Mouse (Mus musculus): ENCODE results near the gene Tns1. TPM values are rescaled to one million over a fixed set of nuclear protein-coding genes. Genes with fewer than 3 reads are reported as not detected.

Tns1 gene
- polyA plus RNA-seq, 1 experiment = 15.1 TPM

GRCm38 (mm10) chr1:73993901-73994426, 130.3 kb downstream of the Tns1 start:
- no peak for TF ChIP-seq CTCF (IDR thresholded peaks at IDR 0.05; ENCODE audit: borderline replicate concordance, extremely low read depth, insufficient read depth, insufficient read length)
- TF ChIP-seq POLR2A (IDR thresholded peaks at IDR 0.05; ENCODE audit: borderline replicate concordance, extremely low read depth, insufficient read depth, insufficient read length, poor library complexity, severe bottlenecking) = no peak
- DNase-seq (ENCODE audit: low read depth) = no peak

- DNase-seq (ENCODE audit: low read depth) = no peak
- no peak for TF ChIP-seq CTCF (IDR thresholded peaks at IDR 0.05; ENCODE audit: borderline replicate concordance, extremely low read depth, insufficient read depth, insufficient read length)
- TF ChIP-seq POLR2A (IDR thresholded peaks at IDR 0.05; ENCODE audit: borderline replicate concordance, extremely low read depth, insufficient read depth, insufficient read length, poor library complexity, severe bottlenecking) = no peak
These were observed 131.0 kb downstream of the Tns1 start for GRCm38 (mm10) chr1:73993279-73993678.

GRCm38 (mm10) chr1:73992201-73992938, 131.9 kb downstream of the Tns1 start:
- DNase-seq (ENCODE audit: low read depth) = no peak

GRCm38 (mm10) chr1:73991226-73991625, 133.0 kb downstream of the Tns1 start:
- DNase-seq (ENCODE audit: low read depth) = no peak

More at GRCm38 (mm10) chr1:73992201-73992938, 131.9 kb downstream of the Tns1 start:
- TF ChIP-seq CTCF (IDR thresholded peaks at IDR 0.05; ENCODE audit: borderline replicate concordance, extremely low read depth, insufficient read depth, insufficient read length) = no peak

GRCm38 (mm10) chr1:73990024-73990423, 134.2 kb downstream of the Tns1 start:
- TF ChIP-seq POLR2A (IDR thresholded peaks at IDR 0.05; ENCODE audit: borderline replicate concordance, extremely low read depth, insufficient read depth, insufficient read length, poor library complexity, severe bottlenecking) (no peak), CTCF (IDR thresholded peaks at IDR 0.05; ENCODE audit: borderline replicate concordance, extremely low read depth, insufficient read depth, insufficient read length) (no peak)
- DNase-seq (ENCODE audit: low read depth) = no peak

More at GRCm38 (mm10) chr1:73991226-73991625, 133.0 kb downstream of the Tns1 start:
- no peak for TF ChIP-seq POLR2A (IDR thresholded peaks at IDR 0.05; ENCODE audit: borderline replicate concordance, extremely low read depth, insufficient read depth, insufficient read length, poor library complexity, severe bottlenecking)
- TF ChIP-seq CTCF (IDR thresholded peaks at IDR 0.05; ENCODE audit: borderline replicate concordance, extremely low read depth, insufficient read depth, insufficient read length) = no peak

- TF ChIP-seq CTCF (IDR thresholded peaks at IDR 0.05; ENCODE audit: borderline replicate concordance, extremely low read depth, insufficient read depth, insufficient read length) = no peak
- no peak for TF ChIP-seq POLR2A (IDR thresholded peaks at IDR 0.05; ENCODE audit: borderline replicate concordance, extremely low read depth, insufficient read depth, insufficient read length, poor library complexity, severe bottlenecking)
- no peak for DNase-seq (ENCODE audit: low read depth)
These were observed 136.5 kb downstream of the Tns1 start for GRCm38 (mm10) chr1:73987705-73988201.

- DNase-seq (ENCODE audit: low read depth) = peak; percentile 85
- TF ChIP-seq POLR2A (IDR thresholded peaks at IDR 0.05; ENCODE audit: borderline replicate concordance, extremely low read depth, insufficient read depth, insufficient read length, poor library complexity, severe bottlenecking) = no peak
- TF ChIP-seq CTCF (IDR thresholded peaks at IDR 0.05; ENCODE audit: borderline replicate concordance, extremely low read depth, insufficient read depth, insufficient read length) = peak; percentile 73; the same call in 1 of the 2 replicates
These were observed 137.8 kb downstream of the Tns1 start for GRCm38 (mm10) chr1:73986268-73987045.

GRCm38 (mm10) chr1:73985611-73986010, 138.6 kb downstream of the Tns1 start:
- DNase-seq (ENCODE audit: low read depth) = no peak
- TF ChIP-seq CTCF (IDR thresholded peaks at IDR 0.05; ENCODE audit: borderline replicate concordance, extremely low read depth, insufficient read depth, insufficient read length) (no peak), POLR2A (IDR thresholded peaks at IDR 0.05; ENCODE audit: borderline replicate concordance, extremely low read depth, insufficient read depth, insufficient read length, poor library complexity, severe bottlenecking) (no peak)

GRCm38 (mm10) chr1:73979214-73979613, 145.0 kb downstream of the Tns1 start:
- DNase-seq (ENCODE audit: low read depth) = peak; percentile 76
- TF ChIP-seq POLR2A (IDR thresholded peaks at IDR 0.05; ENCODE audit: borderline replicate concordance, extremely low read depth, insufficient read depth, insufficient read length, poor library complexity, severe bottlenecking) (no peak), CTCF (IDR thresholded peaks at IDR 0.05; ENCODE audit: borderline replicate concordance, extremely low read depth, insufficient read depth, insufficient read length) (no peak)

- TF ChIP-seq CTCF (IDR thresholded peaks at IDR 0.05; ENCODE audit: borderline replicate concordance, extremely low read depth, insufficient read depth, insufficient read length) (no peak), POLR2A (IDR thresholded peaks at IDR 0.05; ENCODE audit: borderline replicate concordance, extremely low read depth, insufficient read depth, insufficient read length, poor library complexity, severe bottlenecking) (no peak)
These were observed 145.7 kb downstream of the Tns1 start for GRCm38 (mm10) chr1:73978576-73978975.

GRCm38 (mm10) chr1:73973992-73974391, 150.3 kb downstream of the Tns1 start:
- TF ChIP-seq CTCF (IDR thresholded peaks at IDR 0.05; ENCODE audit: borderline replicate concordance, extremely low read depth, insufficient read depth, insufficient read length) (no peak), POLR2A (IDR thresholded peaks at IDR 0.05; ENCODE audit: borderline replicate concordance, extremely low read depth, insufficient read depth, insufficient read length, poor library complexity, severe bottlenecking) (no peak)
- no peak for DNase-seq (ENCODE audit: low read depth)

More at GRCm38 (mm10) chr1:73978576-73978975, 145.7 kb downstream of the Tns1 start:
- DNase-seq (ENCODE audit: low read depth) = no peak
